Mouse (Mus musculus) hindbrain, postnatal 0 days (tissue): ENCODE data around the gene Rin2. TPM values are rescaled to one million over a fixed set of nuclear protein-coding genes. Genes with fewer than 3 reads are reported as not detected.

Experiments
- ATAC-seq: fragments of 200-750 bp; cut with Nextera tagmentation; 2 replicates; pipeline ENCODE4 v1.8.0; 2017; ENCODE audit warnings: mild to moderate bottlenecking, moderate TSS enrichment, moderate library complexity
- DNase-seq: peaks from one replicate; pipeline ENCODE4 v3.0.0-alpha.2; 2015; ENCODE audit warnings: low spot score
- H3K27ac ChIP-seq: fragments of 300-500 bp; sonication (generic); 2 replicates; pipeline ENCODE4 v1.5.1; 2014; ENCODE audit warnings: mild to moderate bottlenecking
- H3K27me3 ChIP-seq: fragments of 300-500 bp; sonication (generic); 2 replicates; pipeline ENCODE4 v1.6.1; 2014; ENCODE audit warnings: low read length, mixed read lengths; ENCODE audit not compliant: insufficient read depth
- H3K36me3 ChIP-seq: fragments of 300-500 bp; sonication (generic); 2 replicates; pipeline ENCODE4 v1.6.1; 2014; ENCODE audit warnings: low read length, mixed read lengths; ENCODE audit not compliant: insufficient read depth
- H3K4me1 ChIP-seq: fragments of 300-500 bp; sonication (generic); 2 replicates; pipeline ENCODE4 v1.6.1; 2014; ENCODE audit warnings: antibody characterized with exemption, low read length, mixed read lengths; ENCODE audit not compliant: insufficient read depth
- H3K4me2 ChIP-seq: fragments of 300-500 bp; sonication (generic); 2 replicates; pipeline ENCODE4 v1.6.1; 2014; ENCODE audit warnings: low read depth, mild to moderate bottlenecking, low read length, moderate library complexity, mixed read lengths
- H3K4me3 ChIP-seq: fragments of 300-500 bp; sonication (generic); 2 replicates; pipeline ENCODE4 v1.5.1; 2014; ENCODE audit warnings: low read length
- H3K9ac ChIP-seq: fragments of 300-500 bp; sonication (generic); replicated peaks from 2 replicates; pipeline ENCODE4 v1.6.1; 2014; ENCODE audit warnings: mild to moderate bottlenecking, low read length, moderate library complexity, mixed read lengths
- H3K9me3 ChIP-seq: fragments of 300-500 bp; sonication (generic); 2 replicates; pipeline ENCODE4 v1.6.1; 2016; ENCODE audit warnings: low read length, mixed read lengths
- CTCF ChIP-seq: IDR thresholded peaks from 2 replicates; pipeline ENCODE4 v1.5.1; 2016; ENCODE audit warnings: antibody characterized with exemption, control low read depth, low read depth
- WGBS: fragments of 180-500 bp; shearing (Covaris S2); extraction: QIAGEN DNeasy Blood & Tissue Kit; methylation state at CpG from one replicate; pipeline ENCODE4 v1.1.7; 2014; 5-methylcytosine and 5-hydroxymethylcytosine counted together
- polyA plus RNA-seq: library from polyadenylated mRNA; unstranded; fragments of >200 nt; fragmentation: Nextera tagmentation; extraction: Ambion mirVana; gene quantifications from 2 replicates; pipeline ENCODE4 v1.2.1, GENCODE M21; 2015
- total RNA-seq: library from RNA; depleted of rRNA; stranded (reverse); fragments of >200 nt; gene quantifications from 2 replicates; pipeline ENCODE4 v1.2.3, GENCODE M21; 2014

Rin2 gene
- total and polyA plus RNA-seq, 2 experiments from 2014 or later = 9.4 to 11.7 TPM

- Histone ChIP-seq H3K4me3 (no peak overlapping the region), H3K36me3 (no peaks in the 10 kb centered on the region), H3K27me3 (no peaks in the 10 kb centered on the region), H3K9me3 (no peaks in the 10 kb centered on the region), H3K4me1 (no peaks in the 10 kb centered on the region), H3K4me2 (no peak overlapping the region), H3K27ac (no peak overlapping the region), H3K9ac (no peak overlapping the region)
- TF ChIP-seq CTCF = no peak
- WGBS = 68% methylated on average over 4 of the region's 4 CpGs
- ATAC-seq = no peak
- DNase-seq = no peak
These were observed 175.8 kb downstream of the Rin2 start for GRCm38 (mm10) chr2:145850779-145851178.

- Histone ChIP-seq H3K4me3 (no peak overlapping the region), H3K27ac (no peak overlapping the region), H3K36me3 (no peaks in the 10 kb centered on the region), H3K4me2 (no peak overlapping the region), H3K9ac (no peak overlapping the region), H3K9me3 (no peaks in the 10 kb centered on the region), H3K27me3 (no peaks in the 10 kb centered on the region), H3K4me1 (peaks cover 10% of the 10 kb centered on the region)
- WGBS = 90% methylated on average over 9 of the region's 9 CpGs
- DNase-seq = no peak
- ATAC-seq = no peak
- no peak for TF ChIP-seq CTCF
These were observed 180.8 kb downstream of the Rin2 start for GRCm38 (mm10) chr2:145855831-145856230.

- H3K27me3 ChIP-seq = no peaks in the 10 kb centered on the region
- no peak overlapping the region for H3K9ac ChIP-seq
- no peak for TF ChIP-seq CTCF
- ATAC-seq (no peak), DNase-seq (peak; percentile 16)
- no peak overlapping the region for H3K27ac ChIP-seq
- no peaks in the 10 kb centered on the region for H3K36me3 ChIP-seq
- 56% methylated on average over 8 of the region's 8 CpGs for WGBS
- no peak overlapping the region for H3K4me3 ChIP-seq
- H3K4me2 ChIP-seq = no peak overlapping the region
- H3K4me1 ChIP-seq = peaks cover 15% of the 10 kb centered on the region
- H3K9me3 ChIP-seq = no peaks in the 10 kb centered on the region
These were observed 182.8 kb downstream of the Rin2 start for GRCm38 (mm10) chr2:145857864-145858263.

- no peak for TF ChIP-seq CTCF
- Histone ChIP-seq H3K9me3 (no peaks in the 10 kb centered on the region), H3K27me3 (no peaks in the 10 kb centered on the region), H3K4me1 (peaks cover 15% of the 10 kb centered on the region), H3K4me3 (peak overlapping the region; percentile 44; the same call in 1 of the 2 replicates), H3K9ac (peak overlapping the region; percentile 54; the same call in 1 of the 2 replicates), H3K4me2 (peak overlapping the region; percentile 71), H3K27ac (peak overlapping the region; percentile 88), H3K36me3 (no peaks in the 10 kb centered on the region)
- peak; percentile 44 for DNase-seq
- ATAC-seq = peak; percentile 1; the same call in 1 of the 2 replicates
- 24% methylated on average over 7 of the region's 7 CpGs for WGBS
These were observed 184.5 kb downstream of the Rin2 start for GRCm38 (mm10) chr2:145859442-145859931.

- Histone ChIP-seq H3K27ac (peak overlapping the region; percentile 88), H3K4me3 (peak overlapping the region; percentile 44), H3K4me1 (peaks cover 15% of the 10 kb centered on the region), H3K9ac (peak overlapping the region; percentile 54), H3K4me2 (peak overlapping the region; percentile 71), H3K9me3 (no peaks in the 10 kb centered on the region), H3K27me3 (no peaks in the 10 kb centered on the region), H3K36me3 (no peaks in the 10 kb centered on the region)
- TF ChIP-seq CTCF = peak; percentile 67
- ATAC-seq = peak; percentile 93
- 3% methylated on average over 40 of the region's 40 CpGs for WGBS
- DNase-seq = peak; percentile 85
These were observed 185.2 kb downstream of the Rin2 start for GRCm38 (mm10) chr2:145859932-145860801.

GRCm38 (mm10) chr2:145861193-145862123, 186.4 kb downstream of the Rin2 start:
- no peak for TF ChIP-seq CTCF
- Histone ChIP-seq H3K27ac (peak overlapping the region; percentile 88), H3K9me3 (no peaks in the 10 kb centered on the region), H3K4me1 (peaks cover 15% of the 10 kb centered on the region), H3K36me3 (no peaks in the 10 kb centered on the region), H3K9ac (peak overlapping the region; percentile 54), H3K4me3 (peak overlapping the region; percentile 44), H3K4me2 (peak overlapping the region; percentile 71), H3K27me3 (no peaks in the 10 kb centered on the region)
- no peak for DNase-seq
- ATAC-seq = no peak
- WGBS = 34% methylated on average over 8 of the region's 8 CpGs
